Mouse (Mus musculus): ENCODE results near the gene Arhgap22. TPM values are rescaled to one million over a fixed set of nuclear protein-coding genes. Genes with fewer than 3 reads are reported as not detected.

Arhgap22 gene
- 4.1 and 8.3 TPM in 2 replicates for polyA plus RNA-seq (2015; fragmentation: Nextera tagmentation; extraction: Ambion mirVana)

- Histone ChIP-seq H3K4me1 (peaks cover 8% of the 10 kb centered on the region), H3K9ac (peak within 1 kb of the TSS; percentile 58; the same call in 1 of the 2 replicates), H3K27me3 (peaks cover 46% of the 10 kb centered on the region), H3K4me3 (peak within 1 kb of the TSS; percentile 18; the same call in 1 of the 2 replicates), H3K27ac (no peak within 1 kb of the TSS), H3K9me3 (no peaks in the 10 kb centered on the region), H3K36me3 (no peaks in the 10 kb centered on the region), H3K4me2 (peak within 1 kb of the TSS; percentile 55)
- ATAC-seq (ENCODE audit: insufficient number of reproducible peaks, insufficient read depth, low FRiP score, low TSS enrichment, low read depth) = 0 out of 2 replicates have a peak, but pooled peaks have one; percentile 52
- WGBS = 12% methylated on average over 28 of the region's 28 CpGs
Observed at GRCm38 (mm10) chr14:33213823-33214766, at the start of gene Arhgap22. Gene Arhgap22 (plus strand): TSS chr14:33214026.

GRCm38 (mm10) chr14:33168750-33169149 lies 45.1 kb upstream of the Arhgap22 start:
- Histone ChIP-seq H3K9ac (no peak overlapping the region), H3K27me3 (no peaks in the 10 kb centered on the region), H3K27ac (no peak overlapping the region), H3K4me2 (no peak overlapping the region), H3K9me3 (no peaks in the 10 kb centered on the region), H3K36me3 (no peaks in the 10 kb centered on the region), H3K4me1 (no peaks in the 10 kb centered on the region), H3K4me3 (no peak overlapping the region)
- WGBS = 82% methylated on average over 4 of the region's 4 CpGs
- ATAC-seq (ENCODE audit: insufficient number of reproducible peaks, insufficient read depth, low FRiP score, low TSS enrichment, low read depth) = no peak

DNA sequence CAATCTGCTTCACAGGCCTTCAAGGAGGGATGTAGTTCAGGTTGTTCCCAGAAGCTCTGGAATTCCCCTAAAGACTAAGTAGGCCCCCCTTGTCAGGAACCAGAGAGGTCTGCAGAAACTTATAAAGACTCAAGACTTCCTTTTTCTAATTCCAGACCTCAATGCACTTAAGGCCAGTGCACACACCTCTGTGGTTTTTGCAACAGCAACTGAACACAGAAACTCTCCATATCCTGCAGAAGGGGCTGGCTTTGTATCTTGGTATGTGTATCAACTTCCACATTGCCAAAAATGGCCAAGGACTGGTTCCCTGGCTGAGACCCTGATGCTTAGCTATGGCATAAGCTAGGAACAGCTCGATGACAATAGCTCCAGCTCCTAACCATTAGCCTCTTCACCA lies 41.9 kb upstream of the Arhgap22 start:
- WGBS = 77% methylated on average over 1 of the region's 1 CpGs
- ATAC-seq (ENCODE audit: insufficient number of reproducible peaks, insufficient read depth, low FRiP score, low TSS enrichment, low read depth) = no peak
- Histone ChIP-seq H3K27ac (no peak overlapping the region), H3K4me1 (no peaks in the 10 kb centered on the region), H3K9me3 (no peaks in the 10 kb centered on the region), H3K36me3 (no peaks in the 10 kb centered on the region), H3K9ac (no peak overlapping the region), H3K4me3 (no peak overlapping the region), H3K27me3 (no peaks in the 10 kb centered on the region), H3K4me2 (no peak overlapping the region)

- Histone ChIP-seq H3K4me1 (no peaks in the 10 kb centered on the region), H3K9me3 (no peaks in the 10 kb centered on the region), H3K4me3 (no peak overlapping the region), H3K27me3 (no peaks in the 10 kb centered on the region), H3K9ac (no peak overlapping the region), H3K27ac (no peak overlapping the region), H3K4me2 (no peak overlapping the region), H3K36me3 (no peaks in the 10 kb centered on the region)
- no peak for ATAC-seq (ENCODE audit: insufficient number of reproducible peaks, insufficient read depth, low FRiP score, low TSS enrichment, low read depth)
- WGBS = 79% methylated on average over 4 of the region's 4 CpGs
Observed at GRCm38 (mm10) chr14:33175059-33175821, 38.6 kb upstream of the Arhgap22 start.

DNA sequence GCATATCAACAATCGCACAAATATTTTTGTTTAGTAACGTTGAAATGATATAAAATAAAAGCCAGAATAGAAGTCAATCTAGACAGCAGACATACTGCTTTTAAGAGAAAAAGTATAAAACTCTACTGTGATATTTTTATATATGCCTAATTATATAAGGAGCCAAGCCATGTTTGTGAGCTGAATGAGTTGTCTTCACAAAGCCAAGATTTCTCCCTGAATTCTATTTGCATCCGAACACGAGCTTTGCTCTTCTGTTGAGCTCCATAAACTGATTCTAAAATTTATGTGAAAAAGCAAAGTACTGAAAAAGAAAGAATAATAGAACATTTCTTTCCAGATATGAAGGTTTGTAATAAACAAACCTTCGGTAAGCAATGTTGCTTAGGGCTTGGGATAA lies 33.7 kb upstream of the Arhgap22 start:
- ATAC-seq (ENCODE audit: insufficient number of reproducible peaks, insufficient read depth, low FRiP score, low TSS enrichment, low read depth) = no peak
- H3K4me3 ChIP-seq = no peak overlapping the region
- 85% methylated on average over 5 of the region's 5 CpGs for WGBS
- no peak overlapping the region for H3K9ac ChIP-seq
- H3K9me3 ChIP-seq = no peaks in the 10 kb centered on the region
- H3K27me3 ChIP-seq = no peaks in the 10 kb centered on the region
- no peak overlapping the region for H3K27ac ChIP-seq
- no peaks in the 10 kb centered on the region for H3K4me1 ChIP-seq
- H3K36me3 ChIP-seq = no peaks in the 10 kb centered on the region
- H3K4me2 ChIP-seq = no peak overlapping the region

GRCm38 (mm10) chr14:33185068-33185800 lies 28.6 kb upstream of the Arhgap22 start, which contains the start of gene Wdfy4:
Gene Wdfy4 (minus strand): TSS chr14:33185508.
- Histone ChIP-seq H3K4me3 (no peak within 1 kb of the TSS), H3K4me2 (no peak within 1 kb of the TSS), H3K36me3 (no peaks in the 10 kb centered on the region), H3K9me3 (no peaks in the 10 kb centered on the region), H3K27me3 (no peaks in the 10 kb centered on the region), H3K9ac (no peak within 1 kb of the TSS), H3K27ac (no peak within 1 kb of the TSS), H3K4me1 (no peaks in the 10 kb centered on the region)
- no peak for ATAC-seq (ENCODE audit: insufficient number of reproducible peaks, insufficient read depth, low FRiP score, low TSS enrichment, low read depth)
- 86% methylated on average over 11 of the region's 11 CpGs for WGBS

- no peaks in the 10 kb centered on the region for H3K4me1 ChIP-seq
- H3K27ac ChIP-seq = no peak overlapping the region
- H3K4me2 ChIP-seq = no peak overlapping the region
- no peak for ATAC-seq (ENCODE audit: insufficient number of reproducible peaks, insufficient read depth, low FRiP score, low TSS enrichment, low read depth)
- no peak overlapping the region for H3K4me3 ChIP-seq
- H3K27me3 ChIP-seq = no peaks in the 10 kb centered on the region
- H3K36me3 ChIP-seq = no peaks in the 10 kb centered on the region
- H3K9ac ChIP-seq = no peak overlapping the region
- 57% methylated on average over 4 of the region's 4 CpGs for WGBS
- H3K9me3 ChIP-seq = no peaks in the 10 kb centered on the region
Observed at GRCm38 (mm10) chr14:33187201-33187600, 26.6 kb upstream of the Arhgap22 start.

DNA sequence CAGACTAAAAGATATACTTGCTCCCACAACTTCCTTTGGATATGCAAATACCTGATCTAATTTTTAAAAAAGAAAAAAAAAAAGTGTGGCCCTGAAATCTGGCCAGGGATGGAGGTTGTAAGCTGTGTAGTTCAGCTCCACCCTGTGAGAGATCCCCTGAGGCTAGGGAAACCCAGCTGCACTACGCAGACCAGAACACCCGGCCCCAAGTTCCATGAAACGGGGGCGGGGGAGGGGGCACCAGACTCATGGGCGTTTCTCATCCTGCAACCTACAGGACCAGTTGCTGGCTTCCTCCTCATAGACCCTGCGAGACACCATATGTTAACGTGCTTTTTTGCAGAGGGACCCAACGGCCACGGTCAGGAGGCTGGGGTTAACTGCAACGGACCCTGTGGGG lies 24.6 kb upstream of the Arhgap22 start:
- no peak overlapping the region for H3K9ac ChIP-seq
- H3K9me3 ChIP-seq = no peaks in the 10 kb centered on the region
- no peaks in the 10 kb centered on the region for H3K27me3 ChIP-seq
- no peak overlapping the region for H3K4me3 ChIP-seq
- H3K4me2 ChIP-seq = no peak overlapping the region
- ATAC-seq (ENCODE audit: insufficient number of reproducible peaks, insufficient read depth, low FRiP score, low TSS enrichment, low read depth) = no peak
- WGBS = 56% methylated on average over 10 of the region's 10 CpGs
- H3K27ac ChIP-seq = no peak overlapping the region
- no peaks in the 10 kb centered on the region for H3K4me1 ChIP-seq
- H3K36me3 ChIP-seq = no peaks in the 10 kb centered on the region

DNA sequence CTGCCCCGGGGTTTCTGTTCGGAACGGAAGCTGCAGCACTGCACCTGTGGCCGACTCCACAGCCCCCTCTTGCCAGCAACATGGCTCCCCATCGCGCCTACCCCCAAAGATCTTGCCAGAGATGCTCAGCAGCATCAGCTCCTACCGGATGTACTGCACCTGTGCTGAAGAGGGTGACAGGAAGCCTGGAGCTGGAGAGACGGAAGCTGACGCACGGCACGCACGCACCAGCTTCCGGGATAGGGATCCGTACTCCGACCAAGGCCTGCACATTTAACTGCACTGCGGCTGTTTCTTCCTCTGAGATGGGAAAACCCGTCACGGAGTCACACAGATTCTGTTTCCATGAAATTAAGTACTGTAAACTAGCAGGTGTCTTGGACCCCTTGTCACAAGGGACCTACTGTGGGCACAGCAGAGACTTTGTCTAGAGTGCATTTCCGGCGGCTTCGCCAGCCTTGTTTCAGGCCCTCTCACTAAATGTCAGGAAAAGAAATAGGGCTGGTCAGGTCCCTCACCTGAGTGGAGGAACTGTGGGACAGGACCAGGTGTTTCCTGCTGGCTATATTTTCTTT lies 23.9 kb upstream of the Arhgap22 start:
- Histone ChIP-seq H3K27me3 (no peaks in the 10 kb centered on the region), H3K4me3 (no peak overlapping the region), H3K27ac (no peak overlapping the region), H3K4me2 (no peak overlapping the region), H3K4me1 (no peaks in the 10 kb centered on the region), H3K9me3 (no peaks in the 10 kb centered on the region), H3K9ac (no peak overlapping the region), H3K36me3 (no peaks in the 10 kb centered on the region)
- 91% methylated on average over 21 of the region's 21 CpGs for WGBS
- ATAC-seq (ENCODE audit: insufficient number of reproducible peaks, insufficient read depth, low FRiP score, low TSS enrichment, low read depth) = no peak

DNA sequence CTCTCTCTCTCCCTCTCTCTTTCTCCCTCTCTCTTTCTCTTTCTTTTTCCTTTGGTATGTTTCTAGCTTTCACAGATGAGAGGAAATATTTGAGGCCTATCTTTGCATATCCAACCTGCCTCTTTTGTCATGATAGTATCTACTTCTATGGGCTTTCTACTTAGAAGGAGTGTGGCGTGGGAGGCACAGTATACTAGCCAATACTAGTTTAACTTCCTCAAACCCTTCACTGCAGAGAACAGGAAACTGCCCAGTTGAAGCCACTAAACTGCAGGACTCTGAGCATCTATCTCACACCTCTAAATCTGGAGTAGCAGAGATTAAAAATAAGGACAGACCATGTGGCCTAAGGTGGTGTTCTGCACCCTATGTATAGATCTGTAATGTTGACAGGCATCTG lies 23.2 kb upstream of the Arhgap22 start:
- no peak for ATAC-seq (ENCODE audit: insufficient number of reproducible peaks, insufficient read depth, low FRiP score, low TSS enrichment, low read depth)
- Histone ChIP-seq H3K27me3 (no peaks in the 10 kb centered on the region), H3K4me1 (0 out of 2 replicates have a peak, but pooled peaks cover 2% of the 10 kb centered on the region), H3K9ac (no peak overlapping the region), H3K4me3 (no peak overlapping the region), H3K9me3 (no peaks in the 10 kb centered on the region), H3K27ac (no peak overlapping the region), H3K36me3 (no peaks in the 10 kb centered on the region), H3K4me2 (no peak overlapping the region)
- WGBS = 68% methylated on average over 1 of the region's 1 CpGs

DNA sequence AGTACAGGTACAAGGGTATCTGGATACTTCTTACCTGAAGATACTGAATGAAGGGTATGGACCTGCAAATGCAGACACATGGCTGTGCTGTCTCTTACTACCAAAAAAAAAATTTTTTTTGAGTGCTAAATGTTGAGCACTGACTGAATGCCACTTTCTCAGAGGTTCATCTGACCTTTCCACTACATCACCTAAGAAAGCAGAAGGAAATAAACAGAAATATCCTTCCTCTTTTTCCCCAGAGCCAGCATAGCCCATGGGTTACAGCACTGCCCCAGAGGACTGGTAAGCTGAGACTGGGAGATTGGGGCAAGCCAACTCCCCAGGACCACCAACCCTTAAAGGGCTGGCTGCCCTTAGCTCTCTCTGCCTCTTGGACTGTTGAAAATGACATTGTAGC lies 20.1 kb upstream of the Arhgap22 start:
- Histone ChIP-seq H3K4me1 (0 out of 2 replicates have a peak, but pooled peaks cover 3% of the 10 kb centered on the region), H3K9me3 (no peaks in the 10 kb centered on the region), H3K4me3 (no peak overlapping the region), H3K27me3 (no peaks in the 10 kb centered on the region), H3K27ac (no peak overlapping the region), H3K9ac (no peak overlapping the region), H3K4me2 (no peak overlapping the region), H3K36me3 (no peaks in the 10 kb centered on the region)
- no peak for ATAC-seq (ENCODE audit: insufficient number of reproducible peaks, insufficient read depth, low FRiP score, low TSS enrichment, low read depth)

All from embryonic facial prominence, embryonic 13.5 days (tissue).